Mouse (Mus musculus): ENCODE measurements around the gene Samd14. TPM values are rescaled to one million over a fixed set of nuclear protein-coding genes. Genes with fewer than 3 reads are reported as not detected.

Gene Samd14
- polyA plus RNA-seq, 1 experiment from 2014 or later = 18.3 TPM

- WGBS = 24% methylated on average over 6 of the region's 6 CpGs
- no peaks in the 10 kb centered on the region for H3K27me3 ChIP-seq (ENCODE audit: control insufficient read depth, insufficient read depth, low read length)
Observed at GRCm38 (mm10) chr11:95032945-95033344, 23.3 kb downstream of the Samd14 start.

GRCm38 (mm10) chr11:95033617-95034016 is 23.9 kb downstream of the Samd14 start:
- Histone ChIP-seq H3K9me3 (ENCODE audit: control insufficient read depth, low read length) (no peaks in the 10 kb centered on the region), H3K27ac (ENCODE audit: low read depth, low read length) (no peak overlapping the region), H3K4me1 (ENCODE audit: control insufficient read depth, insufficient read depth, low read length) (0 out of 2 replicates have a peak, but pooled peaks cover 5% of the 10 kb centered on the region), H3K36me3 (ENCODE audit: control insufficient read depth, insufficient read depth, low read length) (peaks cover 6% of the 10 kb centered on the region; the same call in 1 of the 2 replicates), H3K4me2 (replicated peaks; ENCODE audit: low read depth, low read length) (no peak overlapping the region), H3K27me3 (ENCODE audit: control insufficient read depth, insufficient read depth, low read length) (no peaks in the 10 kb centered on the region), H3K9ac (ENCODE audit: low read depth, low read length) (no peak overlapping the region), H3K4me3 (ENCODE audit: low read length) (no peak overlapping the region)
- WGBS = 73% methylated on average over 14 of the region's 14 CpGs
- no peak for ATAC-seq (ENCODE audit: low FRiP score, low TSS enrichment)

More at GRCm38 (mm10) chr11:95032945-95033344, 23.3 kb downstream of the Samd14 start:
- peaks cover 2% of the 10 kb centered on the region; the same call in 1 of the 2 replicates for H3K36me3 ChIP-seq (ENCODE audit: control insufficient read depth, insufficient read depth, low read length)
- H3K9ac ChIP-seq (ENCODE audit: low read depth, low read length) = no peak overlapping the region
- no peak overlapping the region for H3K4me2 ChIP-seq (replicated peaks; ENCODE audit: low read depth, low read length)
- no peak overlapping the region for H3K27ac ChIP-seq (ENCODE audit: low read depth, low read length)
- no peaks in the 10 kb centered on the region for H3K9me3 ChIP-seq (ENCODE audit: control insufficient read depth, low read length)
- H3K4me3 ChIP-seq (ENCODE audit: low read length) = no peak overlapping the region
- ATAC-seq (ENCODE audit: low FRiP score, low TSS enrichment) = no peak
- H3K4me1 ChIP-seq (ENCODE audit: control insufficient read depth, insufficient read depth, low read length) = 0 out of 2 replicates have a peak, but pooled peaks cover 5% of the 10 kb centered on the region

GRCm38 (mm10) chr11:95034902-95035301 is 25.2 kb downstream of the Samd14 start:
- 0 out of 2 replicates have a peak, but pooled peaks cover 5% of the 10 kb centered on the region for H3K4me1 ChIP-seq (ENCODE audit: control insufficient read depth, insufficient read depth, low read length)
- ATAC-seq (ENCODE audit: low FRiP score, low TSS enrichment) = no peak
- no peaks in the 10 kb centered on the region for H3K9me3 ChIP-seq (ENCODE audit: control insufficient read depth, low read length)
- H3K36me3 ChIP-seq (ENCODE audit: control insufficient read depth, insufficient read depth, low read length) = peaks cover 6% of the 10 kb centered on the region; the same call in 1 of the 2 replicates
- H3K4me2 ChIP-seq (replicated peaks; ENCODE audit: low read depth, low read length) = no peak overlapping the region
- H3K27ac ChIP-seq (ENCODE audit: low read depth, low read length) = no peak overlapping the region
- no peak overlapping the region for H3K4me3 ChIP-seq (ENCODE audit: low read length)
- no peak overlapping the region for H3K9ac ChIP-seq (ENCODE audit: low read depth, low read length)
- 67% methylated on average over 10 of the region's 10 CpGs for WGBS
- no peaks in the 10 kb centered on the region for H3K27me3 ChIP-seq (ENCODE audit: control insufficient read depth, insufficient read depth, low read length)

GRCm38 (mm10) chr11:95036521-95036920 is 26.8 kb downstream of the Samd14 start:
- H3K4me1 ChIP-seq (ENCODE audit: control insufficient read depth, insufficient read depth, low read length) = peaks cover 11% of the 10 kb centered on the region; the same call in 1 of the 2 replicates
- H3K9ac ChIP-seq (ENCODE audit: low read depth, low read length) = no peak overlapping the region
- peaks cover 6% of the 10 kb centered on the region; the same call in 1 of the 2 replicates for H3K36me3 ChIP-seq (ENCODE audit: control insufficient read depth, insufficient read depth, low read length)
- H3K27me3 ChIP-seq (ENCODE audit: control insufficient read depth, insufficient read depth, low read length) = no peaks in the 10 kb centered on the region
- no peak overlapping the region for H3K4me2 ChIP-seq (replicated peaks; ENCODE audit: low read depth, low read length)
- no peak overlapping the region for H3K4me3 ChIP-seq (ENCODE audit: low read length)
- no peak for ATAC-seq (ENCODE audit: low FRiP score, low TSS enrichment)
- WGBS = 95% methylated on average over 5 of the region's 5 CpGs
- H3K9me3 ChIP-seq (ENCODE audit: control insufficient read depth, low read length) = no peaks in the 10 kb centered on the region
- H3K27ac ChIP-seq (ENCODE audit: low read depth, low read length) = no peak overlapping the region

- H3K9me3 ChIP-seq (ENCODE audit: control insufficient read depth, low read length) = no peaks in the 10 kb centered on the region
- H3K36me3 ChIP-seq (ENCODE audit: control insufficient read depth, insufficient read depth, low read length) = peaks cover 6% of the 10 kb centered on the region; the same call in 1 of the 2 replicates
- H3K27me3 ChIP-seq (ENCODE audit: control insufficient read depth, insufficient read depth, low read length) = no peaks in the 10 kb centered on the region
- no peak overlapping the region for H3K9ac ChIP-seq (ENCODE audit: low read depth, low read length)
- H3K27ac ChIP-seq (ENCODE audit: low read depth, low read length) = no peak overlapping the region
- H3K4me3 ChIP-seq (ENCODE audit: low read length) = no peak overlapping the region
- WGBS = 46% methylated on average over 6 of the region's 6 CpGs
- H3K4me1 ChIP-seq (ENCODE audit: control insufficient read depth, insufficient read depth, low read length) = peaks cover 15% of the 10 kb centered on the region; the same call in 1 of the 2 replicates
- no peak overlapping the region for H3K4me2 ChIP-seq (replicated peaks; ENCODE audit: low read depth, low read length)
- no peak for ATAC-seq (ENCODE audit: low FRiP score, low TSS enrichment)
Observed at GRCm38 (mm10) chr11:95037306-95037705, 27.6 kb downstream of the Samd14 start.

- peaks cover 6% of the 10 kb centered on the region; the same call in 1 of the 2 replicates for H3K36me3 ChIP-seq (ENCODE audit: control insufficient read depth, insufficient read depth, low read length)
- no peak for ATAC-seq (ENCODE audit: low FRiP score, low TSS enrichment)
- H3K4me2 ChIP-seq (replicated peaks; ENCODE audit: low read depth, low read length) = no peak overlapping the region
- no peaks in the 10 kb centered on the region for H3K9me3 ChIP-seq (ENCODE audit: control insufficient read depth, low read length)
- peaks cover 14% of the 10 kb centered on the region; the same call in 1 of the 2 replicates for H3K4me1 ChIP-seq (ENCODE audit: control insufficient read depth, insufficient read depth, low read length)
- H3K9ac ChIP-seq (ENCODE audit: low read depth, low read length) = no peak overlapping the region
- WGBS = 79% methylated on average over 14 of the region's 14 CpGs
- H3K27ac ChIP-seq (ENCODE audit: low read depth, low read length) = no peak overlapping the region
- no peaks in the 10 kb centered on the region for H3K27me3 ChIP-seq (ENCODE audit: control insufficient read depth, insufficient read depth, low read length)
- H3K4me3 ChIP-seq (ENCODE audit: low read length) = no peak overlapping the region
Observed at GRCm38 (mm10) chr11:95038156-95038817, 28.6 kb downstream of the Samd14 start.

GRCm38 (mm10) chr11:95038818-95039655 is 29.4 kb downstream of the Samd14 start:
- no peaks in the 10 kb centered on the region for H3K27me3 ChIP-seq (ENCODE audit: control insufficient read depth, insufficient read depth, low read length)
- peaks cover 10% of the 10 kb centered on the region; the same call in 1 of the 2 replicates for H3K4me1 ChIP-seq (ENCODE audit: control insufficient read depth, insufficient read depth, low read length)
- no peak overlapping the region for H3K4me3 ChIP-seq (ENCODE audit: low read length)
- ATAC-seq (ENCODE audit: low FRiP score, low TSS enrichment) = no peak
- no peak overlapping the region for H3K27ac ChIP-seq (ENCODE audit: low read depth, low read length)
- WGBS = 84% methylated on average over 13 of the region's 13 CpGs
- H3K4me2 ChIP-seq (replicated peaks; ENCODE audit: low read depth, low read length) = no peak overlapping the region
- H3K36me3 ChIP-seq (ENCODE audit: control insufficient read depth, insufficient read depth, low read length) = peaks cover 6% of the 10 kb centered on the region; the same call in 1 of the 2 replicates
- no peak overlapping the region for H3K9ac ChIP-seq (ENCODE audit: low read depth, low read length)
- H3K9me3 ChIP-seq (ENCODE audit: control insufficient read depth, low read length) = no peaks in the 10 kb centered on the region

- Histone ChIP-seq H3K27ac (ENCODE audit: low read depth, low read length) (no peak overlapping the region), H3K4me2 (replicated peaks; ENCODE audit: low read depth, low read length) (peak overlapping the region; percentile 83; the same call in 1 of the 2 replicates), H3K4me1 (ENCODE audit: control insufficient read depth, insufficient read depth, low read length) (peaks cover 10% of the 10 kb centered on the region; the same call in 1 of the 2 replicates)
Observed at GRCm38 (mm10) chr11:95039766-95040165, 30.1 kb downstream of the Samd14 start.

More at GRCm38 (mm10) chr11:95039766-95040165, 30.1 kb downstream of the Samd14 start:
- Histone ChIP-seq H3K9ac (ENCODE audit: low read depth, low read length) (peak overlapping the region; percentile 58; the same call in 1 of the 2 replicates), H3K9me3 (ENCODE audit: control insufficient read depth, low read length) (no peaks in the 10 kb centered on the region), H3K4me3 (ENCODE audit: low read length) (no peak overlapping the region; the same call in 1 of the 2 replicates), H3K27me3 (ENCODE audit: control insufficient read depth, insufficient read depth, low read length) (no peaks in the 10 kb centered on the region), H3K36me3 (ENCODE audit: control insufficient read depth, insufficient read depth, low read length) (peaks cover 6% of the 10 kb centered on the region; the same call in 1 of the 2 replicates)
- ATAC-seq (ENCODE audit: low FRiP score, low TSS enrichment) = no peak
- 81% methylated on average over 4 of the region's 4 CpGs for WGBS
